Mouse (Mus musculus) brain, embryonic 14.5 days (tissue): ENCODE measurements at regions not wholly inside any gene's neighbourhood (a gene's known extent, or its start where the extent isn't known, plus 50 kb on each side); places are given as distances from the start of the nearest gene placed in this dataset.

Experiments
- CTCF ChIP-seq: fragments of 200-500 bp; IDR thresholded peaks from 2 replicates; pipeline ENCODE4 v1.5.1; 2012; ENCODE audit warnings: inconsistent platforms, mild to moderate bottlenecking, moderate library complexity, borderline replicate concordance; ENCODE audit not compliant: insufficient read depth, insufficient read length; ENCODE audit errors: extremely low read depth
- POLR2A ChIP-seq: fragments of 200-500 bp; IDR thresholded peaks from 2 replicates; pipeline ENCODE4 v1.6.1; 2012; ENCODE audit warnings: mild to moderate bottlenecking, inconsistent platforms, borderline replicate concordance; ENCODE audit not compliant: poor library complexity, insufficient read depth, insufficient read length, severe bottlenecking; ENCODE audit errors: extremely low read depth

GRCm38 (mm10) chr2:79143196-79143595, 112.0 kb upstream of the Itga4 start:
- no peak for TF ChIP-seq CTCF
- no peak for TF ChIP-seq POLR2A
